Mouse (Mus musculus) embryo, embryonic 11 days (tissue): ENCODE measurements at regions not wholly inside any gene's neighbourhood (a gene's known extent, or its start where the extent isn't known, plus 50 kb on each side); places are given as distances from the start of the nearest gene placed in this dataset.

Experiments used
- DNase-seq: peaks from one replicate; pipeline ENCODE4 v3.0.0-alpha.2; 2015

- peak; percentile 64 for DNase-seq
Measured at GRCm38 (mm10) chr4:22997198-22997985, 509.2 kb upstream of the Pou3f2 start.

GRCm38 (mm10) chr4:22986763-22987468 is 498.8 kb upstream of the Pou3f2 start:
- DNase-seq: peak; percentile 52

- DNase-seq: no peak
Measured at GRCm38 (mm10) chr4:22973585-22974116, 485.5 kb upstream of the Pou3f2 start.

GRCm38 (mm10) chr4:22972784-22973584 is 484.8 kb upstream of the Pou3f2 start:
- peak; percentile 25 for DNase-seq

GRCm38 (mm10) chr4:22971127-22971526 is 483.0 kb upstream of the Pou3f2 start:
- peak; percentile 46 for DNase-seq

GRCm38 (mm10) chr4:22970495-22970894 is 482.3 kb upstream of the Pou3f2 start:
- DNase-seq: peak; percentile 64

- DNase-seq: no peak
Measured at GRCm38 (mm10) chr4:22949422-22949821, 461.3 kb upstream of the Pou3f2 start.

GRCm38 (mm10) chr4:22948880-22949279 is 460.7 kb upstream of the Pou3f2 start:
- DNase-seq: no peak

GRCm38 (mm10) chr4:22946788-22947406 is 458.7 kb upstream of the Pou3f2 start:
- peak; percentile 66 for DNase-seq

- DNase-seq: no peak
Measured at GRCm38 (mm10) chr4:22938302-22938701, 450.1 kb upstream of the Pou3f2 start.

- DNase-seq: no peak
Measured at GRCm38 (mm10) chr4:22924181-22924580, 436.0 kb upstream of the Pou3f2 start.

- DNase-seq: peak; percentile 5
Measured at GRCm38 (mm10) chr4:22914886-22915285, 426.7 kb upstream of the Pou3f2 start.

- no peak for DNase-seq
Measured at GRCm38 (mm10) chr4:22892694-22893046, 404.5 kb upstream of the Pou3f2 start.

- peak; percentile 13 for DNase-seq
Measured at GRCm38 (mm10) chr4:22891974-22892693, 404.0 kb upstream of the Pou3f2 start.

- no peak for DNase-seq
Measured at GRCm38 (mm10) chr4:22880692-22881091, 392.5 kb upstream of the Pou3f2 start.

- no peak for DNase-seq
Measured at GRCm38 (mm10) chr4:22875392-22875791, 387.2 kb upstream of the Pou3f2 start.

GRCm38 (mm10) chr4:22836124-22836445 is 347.9 kb upstream of the Pou3f2 start:
- no peak for DNase-seq

GRCm38 (mm10) chr4:22835381-22836123 is 347.4 kb upstream of the Pou3f2 start:
- DNase-seq: peak; percentile 81

- DNase-seq: no peak
Measured at GRCm38 (mm10) chr4:22833851-22834440, 345.8 kb upstream of the Pou3f2 start.

- DNase-seq: peak; percentile 19
Measured at GRCm38 (mm10) chr4:22803665-22804064, 315.5 kb upstream of the Pou3f2 start.

- DNase-seq: peak; percentile 39
Measured at GRCm38 (mm10) chr4:22792826-22793225, 304.7 kb upstream of the Pou3f2 start.
